Mouse (Mus musculus) CD4-positive naive resting alpha-beta T cell, adult 57 days (primary cell): ENCODE data around the gene Pde9a. TPM values are rescaled to one million over a fixed set of nuclear protein-coding genes. Genes with fewer than 3 reads are reported as not detected.

Experiments used
- total RNA-seq: library from RNA; stranded (reverse); gene quantifications from one replicate; pipeline ENCODE4 v1.2.4, GENCODE M21; 2023

The Pde9a gene
- 2.4 TPM for total RNA-seq

DNA sequence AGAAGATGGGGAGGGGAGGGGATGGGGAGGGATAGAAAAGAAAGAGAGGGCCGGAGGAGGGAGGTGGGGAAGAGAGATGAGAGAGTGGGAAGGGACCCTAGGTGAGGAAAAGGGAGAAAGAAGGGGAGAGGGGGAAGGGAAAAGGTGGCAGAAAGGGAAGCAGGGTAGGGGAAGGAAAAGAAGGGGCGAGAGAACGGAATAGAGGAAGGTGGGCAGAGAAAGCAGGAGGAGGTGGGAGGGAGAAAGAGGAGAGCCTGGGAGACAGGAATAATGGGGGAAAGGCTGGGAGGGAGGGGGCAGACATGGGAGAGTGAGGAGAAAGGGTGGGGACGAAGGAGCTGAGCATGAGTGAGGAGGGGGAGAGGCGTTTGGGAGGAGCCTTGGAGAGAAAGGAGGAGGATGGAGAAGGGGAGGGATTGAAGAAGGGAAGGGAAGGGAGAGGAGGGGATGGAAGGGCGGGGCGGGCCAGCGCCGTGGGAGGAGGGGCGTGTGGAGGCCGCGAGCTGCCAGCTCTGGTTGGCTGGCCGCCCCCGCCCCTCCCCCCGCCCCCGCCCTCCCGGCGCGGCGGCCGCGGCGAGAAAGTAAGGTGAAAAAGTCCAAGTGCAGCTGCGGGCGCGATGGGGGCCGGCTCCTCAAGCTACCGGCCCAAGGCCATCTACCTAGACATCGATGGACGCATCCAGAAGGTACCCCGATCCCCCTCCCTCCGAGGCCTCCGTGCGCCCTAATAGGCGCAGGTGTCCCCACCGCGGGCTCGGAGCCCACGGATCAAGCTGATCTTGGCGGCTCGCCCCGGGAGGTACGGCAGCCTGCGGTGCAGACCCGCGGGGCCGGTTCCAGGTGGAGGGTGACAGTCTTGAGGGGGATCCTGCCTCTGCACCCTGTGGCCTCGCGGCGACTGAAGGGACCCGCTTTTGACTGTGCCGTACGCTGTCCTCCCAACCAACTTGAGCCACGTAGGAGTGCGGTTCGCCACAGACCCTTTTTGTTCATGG lies at the start of gene Pde9a:
Gene Pde9a (plus strand): TSS at position 540 of the 995 bp plus-strand sequence.

DNA sequence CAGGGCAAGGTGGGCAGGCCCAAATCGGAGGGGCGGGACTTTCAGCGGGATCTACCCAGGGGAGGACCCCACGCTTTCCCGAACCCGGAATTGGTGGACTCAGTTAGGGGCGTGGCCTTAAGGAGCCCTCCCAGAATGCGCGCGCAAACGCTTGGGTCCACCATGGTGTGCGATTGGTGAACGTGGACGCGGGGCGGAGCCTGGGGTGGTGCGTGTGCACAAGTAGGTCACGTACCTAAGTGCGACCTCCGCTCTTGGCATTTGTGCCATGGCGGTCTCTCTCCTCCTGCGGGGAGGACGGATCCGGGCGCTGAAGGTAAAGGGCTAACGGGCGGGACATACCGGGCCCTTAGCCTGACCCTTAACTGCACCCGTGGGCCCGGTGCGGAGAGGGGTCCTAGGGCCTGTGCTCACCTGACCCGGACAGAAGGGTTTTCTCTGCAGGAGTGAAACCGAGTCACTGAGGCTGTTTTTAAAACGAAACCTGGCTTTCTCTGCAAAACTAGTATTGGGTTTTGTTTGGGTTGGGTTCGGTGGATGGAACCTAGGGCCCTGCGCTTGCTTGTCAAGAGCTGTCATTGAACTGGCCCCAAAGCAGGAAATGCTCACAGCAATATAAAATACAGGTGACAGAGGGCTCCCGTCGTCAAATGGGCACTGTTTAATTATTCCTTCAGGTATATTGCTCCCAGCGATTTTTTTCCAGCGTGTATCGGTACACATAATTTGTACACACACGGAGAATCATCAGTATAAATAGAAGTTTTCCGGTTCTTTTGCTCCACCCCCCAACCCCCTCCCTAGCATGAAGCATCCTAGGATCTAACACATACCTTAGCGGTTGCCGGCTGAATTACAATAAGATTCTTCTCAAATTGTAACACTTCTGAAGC lies 134.2 kb downstream of the Pde9a start, which contains the start of the genes Wdr4 and Ndufv3:
Gene Wdr4 (minus strand): TSS at position 35 of the 893 bp plus-strand sequence.
Gene Ndufv3 (plus strand): TSS at position 170 of the 893 bp plus-strand sequence.

Other genes starting within 250 kb of the Pde9a start
- not detected for gene Tff2, start 241.9 kb upstream of the Pde9a start, total RNA-seq
- not detected for gene Tff1, start 220.9 kb upstream of the Pde9a start, total RNA-seq
- 0.24 TPM for gene Tmprss3, start 187.2 kb upstream of the Pde9a start, total RNA-seq
- 88.2 TPM for gene Ubash3a, start 178.3 kb upstream of the Pde9a start, total RNA-seq
- gene Rsph1, start 108.8 kb upstream of the Pde9a start, total RNA-seq = not detected
- 80.9 TPM for gene Slc37a1, start 99.4 kb upstream of the Pde9a start, total RNA-seq
- gene Wdr4, start 133.8 kb downstream of the Pde9a start, total RNA-seq = 46.6 TPM
- gene Ndufv3, start 133.9 kb downstream of the Pde9a start, total RNA-seq = 108 TPM
- gene Pknox1, start 178.5 kb downstream of the Pde9a start, total RNA-seq = 59.2 TPM